Mouse (Mus musculus) liver, adult 2 months (tissue): ENCODE measurements at regions not wholly inside any gene's neighbourhood (a gene's known extent, or its start where the extent isn't known, plus 50 kb on each side); places are given as distances from the start of the nearest gene placed in this dataset.

Source experiments
- DNase-seq: peaks from one replicate; pipeline ENCODE4 v3.0.0-alpha.2; 2011; ENCODE audit warnings: low read depth, low spot score; ENCODE audit errors: extremely low read depth
- H3K27ac ChIP-seq: fragments of 200-500 bp; replicated peaks from 2 replicates; pipeline ENCODE4 v1.5.1; 2012; ENCODE audit warnings: low read depth, mild to moderate bottlenecking, control low read depth, inconsistent platforms, low read length; ENCODE audit not compliant: insufficient read depth
- H3K27me3 ChIP-seq: fragments of 200-500 bp; 2 replicates; pipeline ENCODE4 v1.6.1; 2012; ENCODE audit warnings: mild to moderate bottlenecking, moderate library complexity, low read length, inconsistent platforms; ENCODE audit not compliant: control insufficient read depth, insufficient read depth
- H3K36me3 ChIP-seq: fragments of 200-500 bp; 2 replicates; pipeline ENCODE4 v1.6.1; 2012; ENCODE audit warnings: low read length, inconsistent platforms; ENCODE audit not compliant: control insufficient read depth, insufficient read depth
- H3K4me1 ChIP-seq: fragments of 200-500 bp; 2 replicates; pipeline ENCODE4 v1.6.1; 2011; ENCODE audit warnings: low read length; ENCODE audit not compliant: control insufficient read depth, insufficient read depth
- H3K4me3 ChIP-seq: fragments of 200-500 bp; 2 replicates; pipeline ENCODE4 v1.5.1; 2011; ENCODE audit warnings: low read depth, mild to moderate bottlenecking, control low read depth, low read length, moderate library complexity; ENCODE audit not compliant: insufficient read depth
- H3K79me2 ChIP-seq: fragments of 200-500 bp; 2 replicates; pipeline ENCODE4 v1.6.1; 2012; ENCODE audit warnings: inconsistent platforms, mild to moderate bottlenecking, low read length, moderate library complexity; ENCODE audit not compliant: control insufficient read depth, insufficient read depth
- H3K9ac ChIP-seq: fragments of 200-500 bp; 2 replicates; pipeline ENCODE4 v1.6.1; 2012; ENCODE audit warnings: low read depth, mild to moderate bottlenecking, control low read depth, inconsistent platforms, low read length
- CTCF ChIP-seq: fragments of 200-500 bp; IDR thresholded peaks from 2 replicates; pipeline ENCODE4 v1.5.1; 2011; ENCODE audit warnings: low read depth, low read length, control low read depth
- POLR2A ChIP-seq: fragments of 200-500 bp; IDR thresholded peaks from 2 replicates; pipeline ENCODE4 v1.6.1; 2011; ENCODE audit warnings: low read length, control low read depth; ENCODE audit not compliant: insufficient read depth; ENCODE audit errors: extremely low read depth
- WGBS: fragments of 180-500 bp; shearing (Covaris S2); methylation state at CpG from one replicate; pipeline ENCODE4 v1.1.7; 2018; 5-methylcytosine and 5-hydroxymethylcytosine counted together

- no peak for TF ChIP-seq POLR2A
- TF ChIP-seq CTCF, result no peak
- Histone ChIP-seq H3K79me2 (no peaks in the 10 kb centered on the region), H3K27me3 (no peaks in the 10 kb centered on the region), H3K4me3 (no peak overlapping the region), H3K4me1 (no peaks in the 10 kb centered on the region), H3K36me3 (no peaks in the 10 kb centered on the region), H3K27ac (no peak overlapping the region), H3K9ac (no peak overlapping the region)
- DNase-seq, result no peak
- 90% methylated on average over 6 of the region's 6 CpGs for WGBS
These were observed 68.4 kb downstream of the Lao1 start for GRCm38 (mm10) chr4:119029735-119030134.

- Histone ChIP-seq H3K27ac (no peak overlapping the region), H3K79me2 (no peaks in the 10 kb centered on the region), H3K9ac (no peak overlapping the region), H3K4me3 (no peak overlapping the region), H3K36me3 (no peaks in the 10 kb centered on the region), H3K4me1 (no peaks in the 10 kb centered on the region), H3K27me3 (no peaks in the 10 kb centered on the region)
- no peak for DNase-seq
- WGBS, result 72% methylated on average over 5 of the region's 5 CpGs
- no peak for TF ChIP-seq CTCF
- no peak for TF ChIP-seq POLR2A
These were observed 69.5 kb downstream of the Lao1 start for GRCm38 (mm10) chr4:119030865-119031264.

GRCm38 (mm10) chr4:119033006-119033405 lies 71.6 kb downstream of the Lao1 start:
- Histone ChIP-seq H3K27ac (no peak overlapping the region), H3K79me2 (no peaks in the 10 kb centered on the region), H3K4me3 (no peak overlapping the region), H3K4me1 (no peaks in the 10 kb centered on the region), H3K27me3 (no peaks in the 10 kb centered on the region), H3K36me3 (no peaks in the 10 kb centered on the region), H3K9ac (no peak overlapping the region)
- WGBS, result 75% methylated on average over 4 of the region's 4 CpGs
- TF ChIP-seq POLR2A (no peak), CTCF (no peak)
- no peak for DNase-seq

- H3K27ac ChIP-seq, result no peak overlapping the region
- TF ChIP-seq CTCF (no peak), POLR2A (no peak)
- 73% methylated on average over 5 of the region's 5 CpGs for WGBS
- peaks cover 3% of the 10 kb centered on the region; the same call in 1 of the 2 replicates for H3K4me1 ChIP-seq
- no peaks in the 10 kb centered on the region for H3K27me3 ChIP-seq
- H3K4me3 ChIP-seq, result no peak overlapping the region
- H3K36me3 ChIP-seq, result no peaks in the 10 kb centered on the region
- no peak overlapping the region for H3K9ac ChIP-seq
- H3K79me2 ChIP-seq, result no peaks in the 10 kb centered on the region
- DNase-seq, result no peak
These were observed 71.9 kb upstream of the Slc2a1 start for GRCm38 (mm10) chr4:119036582-119036981.

GRCm38 (mm10) chr4:119040041-119040440 lies 68.5 kb upstream of the Slc2a1 start:
- DNase-seq, result peak; percentile 63
- Histone ChIP-seq H3K79me2 (no peaks in the 10 kb centered on the region), H3K27me3 (no peaks in the 10 kb centered on the region), H3K9ac (no peak overlapping the region), H3K27ac (no peak overlapping the region), H3K36me3 (no peaks in the 10 kb centered on the region), H3K4me1 (peaks cover 3% of the 10 kb centered on the region; the same call in 1 of the 2 replicates), H3K4me3 (no peak overlapping the region)
- no peak for TF ChIP-seq POLR2A
- TF ChIP-seq CTCF, result no peak
- WGBS, result 68% methylated on average over 6 of the region's 6 CpGs

GRCm38 (mm10) chr4:119041616-119042015 lies 66.9 kb upstream of the Slc2a1 start:
- Histone ChIP-seq H3K4me3 (no peak overlapping the region), H3K4me1 (peaks cover 3% of the 10 kb centered on the region; the same call in 1 of the 2 replicates), H3K27me3 (no peaks in the 10 kb centered on the region), H3K79me2 (no peaks in the 10 kb centered on the region), H3K36me3 (no peaks in the 10 kb centered on the region), H3K27ac (no peak overlapping the region), H3K9ac (no peak overlapping the region)
- DNase-seq, result peak; percentile 5
- whole genome bisulfite sequencing, result 61% methylated on average over 6 of the region's 6 CpGs
- TF ChIP-seq CTCF (no peak), POLR2A (no peak)
